Mouse (Mus musculus) lung, adult 2 months (tissue): Measurements from ENCODE around the gene Rnf126.

Experiments used
- CTCF ChIP-seq: fragments of 200-500 bp; IDR thresholded peaks from 2 replicates; pipeline ENCODE4 v1.5.1; 2011; ENCODE audit warnings: mild to moderate bottlenecking, low read length, control low read depth; ENCODE audit not compliant: insufficient read depth
- POLR2A ChIP-seq: fragments of 200-500 bp; IDR thresholded peaks from 2 replicates; pipeline ENCODE4 v1.6.1; 2011; ENCODE audit warnings: low read depth, mild to moderate bottlenecking, control low read depth, low read length, borderline replicate concordance; ENCODE audit errors: extremely low read depth

DNA sequence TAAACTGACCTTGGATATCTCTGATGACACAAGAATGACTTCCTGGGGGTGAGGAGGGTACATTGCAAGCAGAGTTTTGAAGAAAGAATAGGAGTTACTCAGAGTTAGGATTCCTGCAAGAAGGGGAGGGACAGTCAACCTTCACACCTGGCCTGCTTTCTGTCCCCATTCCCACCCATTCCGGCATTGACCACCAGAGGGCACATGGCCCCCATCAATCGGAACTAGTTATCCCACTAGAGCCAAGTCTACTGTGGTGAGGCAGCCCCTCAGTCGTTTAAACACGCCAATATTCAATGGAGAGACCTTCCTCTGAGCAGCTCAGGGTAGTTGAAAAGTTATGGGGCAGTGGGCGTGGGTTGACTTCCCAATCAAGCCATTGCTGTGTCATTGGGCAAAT is 1.6 kb upstream of the Rnf126 start:
- TF ChIP-seq CTCF: peak; percentile 97
- no peak for TF ChIP-seq POLR2A
